Mouse (Mus musculus) E14TG2a.4 (cell line): ENCODE results near the gene 2310034G01Rik.

Experiments
- H3K27me3 ChIP-seq: 2 replicates; pipeline ENCODE4 v1.6.1; 2014; ENCODE audit warnings: low read length, control low read depth; ENCODE audit not compliant: insufficient read depth
- H3K36me3 ChIP-seq: 2 replicates; pipeline ENCODE4 v1.6.1; 2014; ENCODE audit warnings: low read length, control low read depth; ENCODE audit not compliant: insufficient read depth
- H3K4me1 ChIP-seq: replicated peaks from 2 replicates; pipeline ENCODE4 v1.6.1; 2014; ENCODE audit warnings: low read depth, low read length, control low read depth
- H3K4me3 ChIP-seq: replicated peaks from 2 replicates; pipeline ENCODE4 v1.5.1; 2014; ENCODE audit warnings: mild to moderate bottlenecking, low read length
- H3K9me3 ChIP-seq: 2 replicates; pipeline ENCODE4 v1.6.1; 2014; ENCODE audit warnings: low read length, control low read depth
- CTCF ChIP-seq: conservative IDR thresholded peaks from 2 replicates; pipeline ENCODE4 v1.5.1; 2014; ENCODE audit warnings: low read length
- NANOG ChIP-seq: IDR thresholded peaks from 2 replicates; pipeline ENCODE4 v1.6.1; 2014; ENCODE audit warnings: borderline replicate concordance, low read length, mixed read lengths
- POU5F1 ChIP-seq: IDR thresholded peaks from 2 replicates; pipeline ENCODE4 v1.6.1; 2014; ENCODE audit warnings: low read length, borderline replicate concordance

The 2310034G01Rik gene

DNA sequence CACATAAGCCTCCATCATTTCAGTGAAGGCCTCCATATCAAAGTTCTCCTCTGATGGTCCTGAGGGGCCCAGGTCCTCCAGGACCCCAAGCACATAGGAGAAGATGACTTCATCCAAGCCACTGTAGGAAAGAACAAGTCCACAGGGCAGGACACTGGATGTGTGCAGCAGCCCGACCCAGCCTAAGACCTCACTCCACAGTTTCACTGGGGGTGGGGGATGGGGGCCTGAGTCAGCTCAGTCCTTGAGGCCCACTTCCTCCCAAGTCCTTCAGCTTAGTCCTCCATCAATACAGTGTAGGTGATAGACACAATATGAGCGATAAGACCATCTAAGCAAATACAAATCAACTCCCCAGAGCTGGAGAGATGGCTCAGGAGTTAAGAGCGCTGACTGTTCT is 18.2 kb downstream of the 2310034G01Rik start:
- H3K4me1 ChIP-seq, result peaks cover 59% of the 10 kb centered on the region
- no peaks in the 10 kb centered on the region for H3K9me3 ChIP-seq
- H3K4me3 ChIP-seq, result no peak overlapping the region
- no peak for TF ChIP-seq POU5F1
- TF ChIP-seq CTCF, result no peak
- no peak for TF ChIP-seq NANOG
- peaks cover 17% of the 10 kb centered on the region for H3K27me3 ChIP-seq
- H3K36me3 ChIP-seq, result peaks cover 44% of the 10 kb centered on the region

GRCm38 (mm10) chr19:46331326-46331725 is 18.8 kb downstream of the 2310034G01Rik start:
- H3K4me1 ChIP-seq, result peaks cover 59% of the 10 kb centered on the region
- no peak for TF ChIP-seq NANOG
- TF ChIP-seq POU5F1, result no peak
- TF ChIP-seq CTCF, result no peak

GRCm38 (mm10) chr19:46330696-46331095 is 19.4 kb downstream of the 2310034G01Rik start:
- Histone ChIP-seq H3K4me3 (no peak overlapping the region), H3K9me3 (no peaks in the 10 kb centered on the region), H3K4me1 (peaks cover 60% of the 10 kb centered on the region), H3K36me3 (peaks cover 33% of the 10 kb centered on the region), H3K27me3 (peaks cover 28% of the 10 kb centered on the region)
- TF ChIP-seq POU5F1, result no peak
- TF ChIP-seq CTCF, result no peak
- TF ChIP-seq NANOG, result no peak

More at GRCm38 (mm10) chr19:46331326-46331725, 18.8 kb downstream of the 2310034G01Rik start:
- Histone ChIP-seq H3K9me3 (no peaks in the 10 kb centered on the region), H3K27me3 (peaks cover 22% of the 10 kb centered on the region), H3K4me3 (no peak overlapping the region), H3K36me3 (peaks cover 40% of the 10 kb centered on the region)

- Histone ChIP-seq H3K9me3 (no peaks in the 10 kb centered on the region), H3K4me3 (peak overlapping the region; percentile 88; the same call in 1 of the 2 replicates), H3K27me3 (peaks cover 35% of the 10 kb centered on the region), H3K4me1 (peaks cover 64% of the 10 kb centered on the region), H3K36me3 (peaks cover 30% of the 10 kb centered on the region)
- TF ChIP-seq CTCF (peak; percentile 37), POU5F1 (no peak)
Measured at GRCm38 (mm10) chr19:46329951-46330350, 20.2 kb downstream of the 2310034G01Rik start.

GRCm38 (mm10) chr19:46329031-46329641 is 21.0 kb downstream of the 2310034G01Rik start:
- no peak for TF ChIP-seq CTCF
- TF ChIP-seq NANOG, result no peak
- no peak for TF ChIP-seq POU5F1
- Histone ChIP-seq H3K36me3 (peaks cover 30% of the 10 kb centered on the region), H3K4me3 (peak overlapping the region; percentile 88), H3K27me3 (peaks cover 43% of the 10 kb centered on the region), H3K9me3 (no peaks in the 10 kb centered on the region), H3K4me1 (peaks cover 72% of the 10 kb centered on the region)

DNA sequence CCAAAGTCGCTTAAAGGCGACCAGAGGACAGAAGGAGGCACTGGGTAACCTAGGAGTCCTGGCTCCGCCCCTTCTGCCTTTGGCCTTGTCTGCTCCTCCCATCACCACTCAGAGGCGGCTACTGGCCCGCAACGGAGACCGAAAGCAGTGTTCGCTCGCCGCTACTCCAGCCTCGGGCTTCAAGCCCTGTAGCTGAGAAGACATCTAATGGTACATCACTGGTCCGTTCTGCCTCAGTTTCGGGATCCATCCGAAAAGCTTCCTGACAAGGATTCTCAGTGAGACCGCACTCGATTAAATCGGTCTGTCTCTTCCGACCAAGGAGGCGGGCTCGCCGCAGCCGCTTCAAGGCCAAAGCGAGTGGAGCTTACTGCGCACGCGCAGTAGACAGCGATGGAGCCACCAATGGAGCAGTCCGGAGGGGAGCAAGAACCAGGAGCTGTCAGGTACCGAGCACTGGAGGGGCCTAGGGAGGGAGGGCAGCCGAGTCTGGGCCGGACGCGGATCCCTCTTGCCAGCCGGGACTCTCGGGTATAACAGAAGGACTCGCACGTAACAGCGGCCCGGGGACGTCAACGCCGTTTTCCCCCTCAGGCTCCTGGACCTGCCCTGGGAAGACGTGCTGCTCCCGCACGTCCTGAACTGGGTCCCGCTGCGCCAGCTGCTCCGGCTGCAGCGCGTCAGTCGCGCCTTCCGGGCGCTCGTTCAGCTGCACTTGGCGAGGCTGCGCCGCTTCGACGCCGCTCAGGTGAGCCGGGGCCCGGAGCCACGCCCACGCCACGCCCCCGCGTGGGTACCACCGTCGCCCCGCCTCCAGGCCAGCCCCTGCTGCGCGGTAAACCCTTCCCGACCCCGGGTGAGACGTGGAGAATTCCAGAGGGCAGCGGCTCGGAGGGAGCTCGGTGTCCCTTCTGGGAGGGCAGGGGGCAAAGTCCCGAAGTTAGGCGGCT is 21.7 kb downstream of the 2310034G01Rik start, which contains the start of gene Fbxl15:
Gene Fbxl15 (plus strand): TSS at position 104 of the 950 bp plus-strand sequence.
- TF ChIP-seq POU5F1 (no peak), CTCF (no peak), NANOG (no peak)
- Histone ChIP-seq H3K27me3 (peaks cover 51% of the 10 kb centered on the region), H3K4me3 (peak within 1 kb of the TSS; percentile 88), H3K9me3 (no peaks in the 10 kb centered on the region), H3K36me3 (peaks cover 30% of the 10 kb centered on the region), H3K4me1 (peaks cover 74% of the 10 kb centered on the region)

DNA sequence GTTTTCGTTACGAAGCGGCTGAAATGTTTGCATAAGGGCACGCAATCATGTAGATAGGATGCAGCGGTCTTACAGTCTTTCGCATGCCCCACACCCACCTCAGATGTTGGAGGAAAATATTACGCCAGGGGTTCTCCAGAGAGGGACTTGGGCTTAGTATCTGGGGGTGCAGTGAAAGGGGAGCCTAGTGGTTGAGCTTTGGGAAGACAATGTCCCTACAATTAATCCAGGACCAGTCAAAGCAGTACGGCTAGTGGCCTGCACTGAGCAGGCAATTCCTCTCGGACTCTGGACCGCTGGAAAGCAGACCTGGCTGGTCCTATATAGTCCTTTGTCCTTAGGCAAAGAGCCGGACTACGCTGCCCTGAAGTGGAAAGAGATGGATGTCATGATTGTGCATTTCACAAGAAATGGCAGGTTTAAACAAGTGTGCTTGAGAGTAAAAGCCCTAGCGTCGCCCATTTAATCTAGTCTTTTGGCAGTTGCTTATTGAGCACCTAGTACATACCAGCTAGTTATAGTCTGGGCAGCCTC is 22.5 kb downstream of the 2310034G01Rik start:
- peaks cover 27% of the 10 kb centered on the region for H3K36me3 ChIP-seq
- H3K4me3 ChIP-seq, result peak overlapping the region; percentile 88
- TF ChIP-seq CTCF, result no peak
- TF ChIP-seq NANOG, result no peak
- no peak for TF ChIP-seq POU5F1
- no peaks in the 10 kb centered on the region for H3K9me3 ChIP-seq
- H3K4me1 ChIP-seq, result peaks cover 68% of the 10 kb centered on the region
- peaks cover 59% of the 10 kb centered on the region for H3K27me3 ChIP-seq

DNA sequence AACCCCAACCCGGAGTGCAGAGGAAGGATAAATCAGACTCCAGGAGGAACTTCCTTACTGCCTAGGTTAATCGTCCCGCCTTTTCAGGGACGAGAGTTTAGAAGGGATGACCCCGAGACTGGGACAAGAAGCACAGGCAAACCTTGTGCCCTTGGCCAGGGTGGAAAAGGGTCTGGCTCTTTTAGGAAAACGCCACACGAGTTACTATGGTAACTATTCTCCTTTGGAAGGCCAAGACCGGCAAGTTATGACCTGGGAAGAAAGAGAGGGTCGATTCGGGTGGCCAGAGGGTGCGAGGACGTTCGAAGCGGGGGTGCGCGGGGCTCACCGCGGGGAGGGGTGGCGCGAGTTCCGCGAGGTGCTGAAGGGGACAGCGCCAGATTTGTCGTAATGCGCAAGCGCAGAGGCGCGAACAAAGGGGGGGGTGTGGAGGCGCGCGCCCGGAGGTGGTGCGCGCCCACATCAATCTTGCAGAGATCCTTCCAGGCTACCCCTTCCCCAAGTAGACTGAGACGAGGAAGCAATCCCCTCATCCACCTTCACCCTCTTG is 23.3 kb downstream of the 2310034G01Rik start, which contains the start of gene Psd:
Gene Psd (minus strand): TSS at position 401 of the 550 bp plus-strand sequence.
- H3K4me3 ChIP-seq, result peak within 1 kb of the TSS; percentile 88
- H3K9me3 ChIP-seq, result no peaks in the 10 kb centered on the region
- H3K36me3 ChIP-seq, result peaks cover 19% of the 10 kb centered on the region
- TF ChIP-seq CTCF, result no peak
- TF ChIP-seq POU5F1, result no peak
- no peak for TF ChIP-seq NANOG
- H3K4me1 ChIP-seq, result peaks cover 66% of the 10 kb centered on the region
- peaks cover 66% of the 10 kb centered on the region for H3K27me3 ChIP-seq
